Mouse (Mus musculus) intestine, embryonic 14.5 days (tissue): ENCODE measurements around the gene Acaa1b. TPM values are rescaled to one million over a fixed set of nuclear protein-coding genes. Genes with fewer than 3 reads are reported as not detected.

Experiments
- ATAC-seq: fragments of 200-750 bp; cut with Nextera tagmentation; replicated peaks from 2 replicates; pipeline ENCODE4 v1.8.0; 2017; ENCODE audit warnings: low read depth, moderate number of reproducible peaks, moderate TSS enrichment, moderate library complexity; ENCODE audit not compliant: low FRiP score, low TSS enrichment
- DNase-seq: peaks from one replicate; pipeline ENCODE4 v3.0.0-alpha.2; 2018; ENCODE audit warnings: low spot score
- H3K27ac ChIP-seq: fragments of 300-500 bp; sonication (generic); 2 replicates; pipeline ENCODE4 v1.5.1; 2014; ENCODE audit warnings: low read depth, mild to moderate bottlenecking, control low read depth
- H3K27me3 ChIP-seq: fragments of 300-500 bp; sonication (generic); replicated peaks from 2 replicates; pipeline ENCODE4 v1.6.1; 2014; ENCODE audit warnings: low read length, control low read depth; ENCODE audit not compliant: control insufficient read depth, insufficient read depth
- H3K36me3 ChIP-seq: fragments of 300-500 bp; sonication (generic); 2 replicates; pipeline ENCODE4 v1.6.1; 2014; ENCODE audit warnings: low read length, control low read depth; ENCODE audit not compliant: control insufficient read depth, insufficient read depth
- H3K4me1 ChIP-seq: fragments of 300-500 bp; sonication (generic); replicated peaks from 2 replicates; pipeline ENCODE4 v1.6.1; 2014; ENCODE audit warnings: low read length, control low read depth, mixed read lengths; ENCODE audit not compliant: control insufficient read depth, insufficient read depth
- H3K4me2 ChIP-seq: fragments of 300-500 bp; sonication (generic); 2 replicates; pipeline ENCODE4 v1.6.1; 2014; ENCODE audit warnings: low read length
- H3K4me3 ChIP-seq: fragments of 300-500 bp; sonication (generic); 2 replicates; pipeline ENCODE4 v1.5.1; 2014; ENCODE audit warnings: low read depth, low read length, control low read depth, mixed read lengths
- H3K9ac ChIP-seq: fragments of 300-500 bp; sonication (generic); 2 replicates; pipeline ENCODE4 v1.6.1; 2014; ENCODE audit warnings: mild to moderate bottlenecking, low read length
- H3K9me3 ChIP-seq: fragments of 300-500 bp; sonication (generic); 2 replicates; pipeline ENCODE4 v1.6.1; 2016; ENCODE audit warnings: low read length, control low read depth; ENCODE audit not compliant: control insufficient read depth
- WGBS: fragments of 180-500 bp; shearing (Covaris S2); extraction: QIAGEN DNeasy Blood & Tissue Kit; methylation state at CpG from one replicate; pipeline ENCODE4 v1.1.7; 2014; 5-methylcytosine and 5-hydroxymethylcytosine counted together
- polyA plus RNA-seq: library from polyadenylated mRNA; unstranded; fragments of >200 nt; fragmentation: Nextera tagmentation; extraction: Ambion mirVana; gene quantifications from 2 replicates; pipeline ENCODE4 v1.2.1, GENCODE M21; 2014

Acaa1b gene
- polyA plus RNA-seq, 1 experiment from 2014 or later = 2.1 TPM

DNA sequence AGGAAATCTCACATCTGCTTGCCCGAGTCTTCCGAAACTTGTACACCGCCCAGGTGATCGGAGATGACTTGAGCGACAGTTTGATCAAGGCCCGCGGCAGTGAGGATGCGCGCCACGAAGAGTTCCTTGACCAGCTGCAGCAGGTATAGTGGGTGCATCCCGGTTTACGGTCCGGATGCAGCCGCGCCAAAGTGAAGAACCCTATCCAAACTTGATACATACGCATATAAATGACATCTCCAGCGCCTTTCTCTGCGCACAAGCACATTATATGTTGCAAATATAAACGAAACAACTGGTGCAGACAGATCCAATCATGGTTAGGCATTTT, 54.1 kb downstream of the Acaa1b start:
- 2% methylated on average over 19 of the region's 19 CpGs for WGBS
- 0 out of 2 replicates have a peak, but pooled peaks cover 7% of the 10 kb centered on the region for H3K27me3 ChIP-seq
- DNase-seq = no peak
- H3K36me3 ChIP-seq = no peaks in the 10 kb centered on the region
- no peaks in the 10 kb centered on the region for H3K4me1 ChIP-seq
- no peak overlapping the region for H3K27ac ChIP-seq
- H3K4me3 ChIP-seq = peak overlapping the region; percentile 53
- ATAC-seq = no peak
- H3K9ac ChIP-seq = no peak overlapping the region; the same call in 1 of the 2 replicates
- H3K9me3 ChIP-seq = no peaks in the 10 kb centered on the region
- H3K4me2 ChIP-seq = peak overlapping the region; percentile 65

GRCm38 (mm10) chr9:119101992-119102782, 54.7 kb downstream of the Acaa1b start, which contains the start of gene Dlec1:
Gene Dlec1 (plus strand): TSS chr9:119102478.
- H3K9ac ChIP-seq = peak within 1 kb of the TSS; percentile 21; the same call in 1 of the 2 replicates
- no peaks in the 10 kb centered on the region for H3K4me1 ChIP-seq
- peak; percentile 82 for DNase-seq
- peak; percentile 85 for ATAC-seq
- H3K4me2 ChIP-seq = peak within 1 kb of the TSS; percentile 65
- H3K4me3 ChIP-seq = peak within 1 kb of the TSS; percentile 53
- 0 out of 2 replicates have a peak within 1 kb of the TSS, but pooled peaks have one; percentile 24 for H3K27ac ChIP-seq
- 0 out of 2 replicates have a peak, but pooled peaks cover 7% of the 10 kb centered on the region for H3K27me3 ChIP-seq
- H3K9me3 ChIP-seq = no peaks in the 10 kb centered on the region
- WGBS = 3% methylated on average over 44 of the region's 44 CpGs
- H3K36me3 ChIP-seq = no peaks in the 10 kb centered on the region

GRCm38 (mm10) chr9:119100177-119100898, 56.6 kb downstream of the Acaa1b start:
- DNase-seq (no peak), ATAC-seq (no peak)
- H3K27ac ChIP-seq = no peak overlapping the region
- no peak overlapping the region for H3K4me2 ChIP-seq
- 0 out of 2 replicates have a peak, but pooled peaks cover 7% of the 10 kb centered on the region for H3K27me3 ChIP-seq
- H3K36me3 ChIP-seq = no peaks in the 10 kb centered on the region
- WGBS = 18% methylated on average over 15 of the region's 15 CpGs
- no peak overlapping the region for H3K9ac ChIP-seq
- H3K9me3 ChIP-seq = no peaks in the 10 kb centered on the region
- H3K4me1 ChIP-seq = no peaks in the 10 kb centered on the region
- H3K4me3 ChIP-seq = no peak overlapping the region

Other genes starting within 250 kb of the Acaa1b start
- 21.3 and 22.1 TPM in 2 replicates for gene Ctdspl, start 230.6 kb downstream of the Acaa1b start, polyA plus RNA-seq
- 26.2 and 27.4 TPM in 2 replicates for gene Vill, start 104.3 kb downstream of the Acaa1b start, polyA plus RNA-seq
- 22.1 and 30.3 TPM in 2 replicates for gene Plcd1, start 63.6 kb downstream of the Acaa1b start, polyA plus RNA-seq
- 0.37 and 0.67 TPM in 2 replicates for gene Dlec1, start 54.6 kb downstream of the Acaa1b start, polyA plus RNA-seq
- gene Gm47289, start 2.1 kb upstream of the Acaa1b start, polyA plus RNA-seq = not detected in 2 replicates
- not detected in 2 replicates for gene Slc22a13, start 52.0 kb upstream of the Acaa1b start, polyA plus RNA-seq
- gene Oxsr1, start 165.3 kb upstream of the Acaa1b start, polyA plus RNA-seq = 16.2 and 17.6 TPM in 2 replicates
- gene Acaa1a, start 182.6 kb upstream of the Acaa1b start, polyA plus RNA-seq = 87.7 and 89.4 TPM in 2 replicates
- gene Myd88, start 184.3 kb upstream of the Acaa1b start, polyA plus RNA-seq = 30.3 and 32.3 TPM in 2 replicates
- gene Xylb, start 200.3 kb upstream of the Acaa1b start, polyA plus RNA-seq = 11.2 and 12.5 TPM in 2 replicates
- gene Slc22a14, start 208.5 kb upstream of the Acaa1b start, polyA plus RNA-seq = 0.11 and 0.16 TPM in 2 replicates
- gene Acvr2b, start 245.0 kb upstream of the Acaa1b start, polyA plus RNA-seq = 28.6 and 31.1 TPM in 2 replicates